Mouse (Mus musculus) spleen, adult 2 months (tissue): ENCODE results near the gene Myo15b.

Experiments used
- CTCF ChIP-seq: fragments of 200-500 bp; IDR thresholded peaks from 2 replicates; pipeline ENCODE4 v1.5.1; 2011; ENCODE audit warnings: mild to moderate bottlenecking, inconsistent platforms; ENCODE audit not compliant: insufficient read depth, insufficient read length, insufficient replicate concordance; ENCODE audit errors: extremely low read depth
- POLR2A ChIP-seq: fragments of 200-500 bp; IDR thresholded peaks from 2 replicates; pipeline ENCODE4 v1.6.1; 2011; ENCODE audit warnings: low read depth, low read length, inconsistent platforms

- TF ChIP-seq CTCF (no peak), POLR2A (no peak)
Observed at GRCm38 (mm10) chr11:115888020-115888419, 29.8 kb downstream of the Myo15b start.
